Mouse (Mus musculus) layer of hippocampus, postnatal 36 days (tissue): ENCODE measurements around the gene Tcf7l1. TPM values are rescaled to one million over a fixed set of nuclear protein-coding genes. Genes with fewer than 3 reads are reported as not detected.

Experiments used
- DNase-seq, 2 experiments: peaks; one replicate each; pipeline ENCODE4 v3.0.0; 2022
- total RNA-seq, 2 experiments: library from RNA; stranded (reverse); gene quantifications; 2 replicates each; pipeline ENCODE4 v1.2.3; 2021

Gene Tcf7l1
- total RNA-seq, 2 experiments from 2014 or later = 2.9 to 3.6 TPM

- DNase-seq = no peak
These were observed 166.1 kb downstream of the Tcf7l1 start for GRCm38 (mm10) chr6:72622917-72623316.

GRCm38 (mm10) chr6:72620920-72621319 lies 168.1 kb downstream of the Tcf7l1 start:
- DNase-seq = no peak

GRCm38 (mm10) chr6:72619734-72620532 lies 169.1 kb downstream of the Tcf7l1 start:
- no peak for DNase-seq

- peak; percentile 93 to 94 for DNase-seq
These were observed 172.3 kb downstream of the Tcf7l1 start, which contains the start of gene Tgoln1 for GRCm38 (mm10) chr6:72616643-72617288. Gene Tgoln1 (minus strand): TSS chr6:72617000.

- no peak for DNase-seq
These were observed 173.3 kb downstream of the Tcf7l1 start for GRCm38 (mm10) chr6:72615561-72616375.

GRCm38 (mm10) chr6:72615151-72615550 lies 173.9 kb downstream of the Tcf7l1 start:
- DNase-seq = no peak

GRCm38 (mm10) chr6:72610261-72610660 lies 178.8 kb downstream of the Tcf7l1 start:
- no peak for DNase-seq

- no peak for DNase-seq
These were observed 180.3 kb downstream of the Tcf7l1 start for GRCm38 (mm10) chr6:72608662-72609184.

- DNase-seq = no peak
These were observed 181.4 kb downstream of the Tcf7l1 start for GRCm38 (mm10) chr6:72607676-72608075.

- no peak for DNase-seq
These were observed 182.0 kb downstream of the Tcf7l1 start for GRCm38 (mm10) chr6:72607060-72607459.

- no peak for DNase-seq
These were observed 185.0 kb downstream of the Tcf7l1 start for GRCm38 (mm10) chr6:72604066-72604465.

GRCm38 (mm10) chr6:72601732-72602131 lies 187.3 kb downstream of the Tcf7l1 start:
- peak; percentile 68 to 73 for DNase-seq

- DNase-seq = no peak
These were observed 188.3 kb downstream of the Tcf7l1 start for GRCm38 (mm10) chr6:72600771-72601170.

GRCm38 (mm10) chr6:72600216-72600615 lies 188.8 kb downstream of the Tcf7l1 start:
- no peak for DNase-seq

- DNase-seq = no peak
These were observed 190.1 kb downstream of the Tcf7l1 start for GRCm38 (mm10) chr6:72598791-72599557.

GRCm38 (mm10) chr6:72597956-72598753 lies 190.9 kb downstream of the Tcf7l1 start, which contains the start of the genes Elmod3 and Retsat:
Gene Elmod3 (minus strand): TSS chr6:72598413.
Gene Retsat (plus strand): TSS chr6:72598475.
- peak; percentile 85 to 88 for DNase-seq

GRCm38 (mm10) chr6:72597083-72597874 lies 191.8 kb downstream of the Tcf7l1 start:
- DNase-seq = no peak

- no peak for DNase-seq
These were observed 195.1 kb downstream of the Tcf7l1 start for GRCm38 (mm10) chr6:72593914-72594313.

GRCm38 (mm10) chr6:72593011-72593803 lies 195.8 kb downstream of the Tcf7l1 start:
- peak in 1 of 2 experiments; percentile 26 for DNase-seq
